Mouse (Mus musculus): ENCODE results near the gene Dnajb11. TPM values are rescaled to one million over a fixed set of nuclear protein-coding genes. Genes with fewer than 3 reads are reported as not detected.

The Dnajb11 gene
- polyA plus RNA-seq (2015; fragmentation: Nextera tagmentation; extraction: Ambion mirVana): 119 and 122 TPM in 2 replicates

- Histone ChIP-seq H3K4me3 (ENCODE audit: low read depth, low read length) (peak within 1 kb of the TSS; percentile 81), H3K4me1 (replicated peaks; ENCODE audit: control insufficient read depth, insufficient read depth, low read length) (0 out of 2 replicates have a peak, but pooled peaks cover 3% of the 10 kb centered on the region), H3K36me3 (ENCODE audit: control insufficient read depth, insufficient read depth) (peaks cover 2% of the 10 kb centered on the region; the same call in 1 of the 2 replicates), H3K9ac (ENCODE audit: low read depth, low read length) (peak within 1 kb of the TSS; percentile 88), H3K9me3 (ENCODE audit: control insufficient read depth) (no peaks in the 10 kb centered on the region), H3K27me3 (replicated peaks; ENCODE audit: control insufficient read depth, insufficient read depth, low read length) (no peaks in the 10 kb centered on the region), H3K27ac (ENCODE audit: low read depth, low read length) (peak within 1 kb of the TSS; percentile 91), H3K4me2 (replicated peaks; ENCODE audit: low read depth) (peak within 1 kb of the TSS; percentile 91)
- TF ChIP-seq CTCF (IDR thresholded peaks at IDR 0.05; ENCODE audit: low read depth): no peak
- ATAC-seq: peak; percentile 99
- under 1% methylated on average over 61 of the region's 62 CpGs for WGBS
Measured at GRCm38 (mm10) chr16:22857431-22858113, at the start of gene Dnajb11, which contains the start of gene Tbccd1. Gene Dnajb11, plus strand, starts transcription at chr16:22857845. Gene Tbccd1, minus strand, starts transcription at chr16:22857669.

DNA sequence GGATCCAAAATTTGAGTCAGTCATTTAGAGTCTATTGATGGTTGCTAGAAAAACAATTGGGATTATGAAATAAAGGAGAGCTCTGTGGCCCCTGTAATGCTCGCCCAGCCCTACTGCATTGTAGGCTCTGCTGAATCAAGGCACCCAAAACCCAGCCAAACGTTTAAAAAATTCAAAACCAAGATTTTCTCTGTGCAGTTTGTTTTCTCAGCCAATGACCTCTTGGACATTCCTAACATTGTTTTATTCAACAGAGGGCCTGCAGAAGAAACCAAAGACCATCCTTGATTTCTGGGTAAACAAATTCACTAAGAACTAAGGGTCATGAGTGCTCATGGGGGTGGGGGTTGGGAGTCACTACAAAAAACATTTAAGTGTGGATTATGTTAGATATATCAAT lies 46.2 kb upstream of the Dnajb11 start, which contains the start of gene Crygs:
TSS of gene Crygs (minus strand) at position 101 of the 400 bp plus-strand sequence.
- no peak within 1 kb of the TSS for H3K4me2 ChIP-seq (replicated peaks; ENCODE audit: low read depth)
- ATAC-seq: no peak
- no peak within 1 kb of the TSS for H3K4me3 ChIP-seq (ENCODE audit: low read depth, low read length)
- no peaks in the 10 kb centered on the region for H3K4me1 ChIP-seq (replicated peaks; ENCODE audit: control insufficient read depth, insufficient read depth, low read length)
- H3K27ac ChIP-seq (ENCODE audit: low read depth, low read length): no peak within 1 kb of the TSS
- H3K27me3 ChIP-seq (replicated peaks; ENCODE audit: control insufficient read depth, insufficient read depth, low read length): no peaks in the 10 kb centered on the region
- no peak within 1 kb of the TSS for H3K9ac ChIP-seq (ENCODE audit: low read depth, low read length)
- 58% methylated on average over 2 of the region's 2 CpGs for WGBS
- H3K9me3 ChIP-seq (ENCODE audit: control insufficient read depth): no peaks in the 10 kb centered on the region
- no peak for TF ChIP-seq CTCF (IDR thresholded peaks at IDR 0.05; ENCODE audit: low read depth)
- peaks cover 16% of the 10 kb centered on the region for H3K36me3 ChIP-seq (ENCODE audit: control insufficient read depth, insufficient read depth)

DNA sequence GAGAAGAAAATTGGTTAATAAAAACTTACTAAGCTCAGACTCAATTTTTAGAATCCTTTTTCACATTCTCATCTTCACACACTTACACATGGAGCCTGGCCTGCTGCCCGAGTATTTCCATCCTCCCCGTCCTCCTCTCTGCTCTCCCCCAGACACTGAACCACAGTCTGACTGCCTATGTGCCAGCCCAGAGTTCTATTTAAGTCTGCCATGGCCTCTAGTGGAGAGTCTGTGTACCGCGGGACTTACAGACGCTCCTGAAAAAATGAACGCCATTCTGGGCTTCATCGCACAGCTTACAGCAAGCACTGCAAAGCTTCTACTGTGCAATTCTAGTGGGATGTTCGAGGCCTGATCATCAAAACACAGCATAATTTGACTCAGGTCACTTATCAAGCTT lies 36.9 kb upstream of the Dnajb11 start:
- H3K36me3 ChIP-seq (ENCODE audit: control insufficient read depth, insufficient read depth): peaks cover 18% of the 10 kb centered on the region
- no peaks in the 10 kb centered on the region for H3K9me3 ChIP-seq (ENCODE audit: control insufficient read depth)
- H3K27ac ChIP-seq (ENCODE audit: low read depth, low read length): no peak overlapping the region
- H3K9ac ChIP-seq (ENCODE audit: low read depth, low read length): no peak overlapping the region
- ATAC-seq: no peak
- no peak overlapping the region for H3K4me2 ChIP-seq (replicated peaks; ENCODE audit: low read depth)
- no peaks in the 10 kb centered on the region for H3K27me3 ChIP-seq (replicated peaks; ENCODE audit: control insufficient read depth, insufficient read depth, low read length)
- H3K4me1 ChIP-seq (replicated peaks; ENCODE audit: control insufficient read depth, insufficient read depth, low read length): no peaks in the 10 kb centered on the region
- WGBS: 54% methylated on average over 8 of the region's 8 CpGs
- TF ChIP-seq CTCF (IDR thresholded peaks at IDR 0.05; ENCODE audit: low read depth): peak; percentile 66
- H3K4me3 ChIP-seq (ENCODE audit: low read depth, low read length): no peak overlapping the region

- TF ChIP-seq CTCF (IDR thresholded peaks at IDR 0.05; ENCODE audit: low read depth): peak; percentile 17; the same call in 1 of the 2 replicates
- no peak overlapping the region for H3K4me3 ChIP-seq (ENCODE audit: low read depth, low read length)
- H3K36me3 ChIP-seq (ENCODE audit: control insufficient read depth, insufficient read depth): peaks cover 20% of the 10 kb centered on the region
- ATAC-seq: 0 out of 2 replicates have a peak, but pooled peaks have one; percentile 22
- no peak overlapping the region; the same call in 1 of the 2 replicates for H3K27ac ChIP-seq (ENCODE audit: low read depth, low read length)
- H3K9ac ChIP-seq (ENCODE audit: low read depth, low read length): no peak overlapping the region
- no peak overlapping the region for H3K4me2 ChIP-seq (replicated peaks; ENCODE audit: low read depth)
- WGBS: 76% methylated on average over 3 of the region's 3 CpGs
- no peaks in the 10 kb centered on the region for H3K27me3 ChIP-seq (replicated peaks; ENCODE audit: control insufficient read depth, insufficient read depth, low read length)
- no peaks in the 10 kb centered on the region for H3K9me3 ChIP-seq (ENCODE audit: control insufficient read depth)
- no peaks in the 10 kb centered on the region for H3K4me1 ChIP-seq (replicated peaks; ENCODE audit: control insufficient read depth, insufficient read depth, low read length)
Measured at GRCm38 (mm10) chr16:22832932-22833525, 24.6 kb upstream of the Dnajb11 start.

GRCm38 (mm10) chr16:22839146-22839857 lies 18.3 kb upstream of the Dnajb11 start:
- WGBS: 83% methylated on average over 3 of the region's 3 CpGs
- no peak for ATAC-seq
- H3K4me2 ChIP-seq (replicated peaks; ENCODE audit: low read depth): no peak overlapping the region
- no peak for TF ChIP-seq CTCF (IDR thresholded peaks at IDR 0.05; ENCODE audit: low read depth)
- H3K9ac ChIP-seq (ENCODE audit: low read depth, low read length): no peak overlapping the region
- H3K4me1 ChIP-seq (replicated peaks; ENCODE audit: control insufficient read depth, insufficient read depth, low read length): no peaks in the 10 kb centered on the region
- peaks cover 31% of the 10 kb centered on the region for H3K36me3 ChIP-seq (ENCODE audit: control insufficient read depth, insufficient read depth)
- H3K27ac ChIP-seq (ENCODE audit: low read depth, low read length): no peak overlapping the region
- no peaks in the 10 kb centered on the region for H3K9me3 ChIP-seq (ENCODE audit: control insufficient read depth)
- H3K27me3 ChIP-seq (replicated peaks; ENCODE audit: control insufficient read depth, insufficient read depth, low read length): no peaks in the 10 kb centered on the region
- H3K4me3 ChIP-seq (ENCODE audit: low read depth, low read length): no peak overlapping the region

GRCm38 (mm10) chr16:22842871-22843270 lies 14.8 kb upstream of the Dnajb11 start:
- WGBS: 78% methylated on average over 5 of the region's 5 CpGs
- no peak for ATAC-seq

More at GRCm38 (mm10) chr16:22842871-22843270, 14.8 kb upstream of the Dnajb11 start:
- H3K27ac ChIP-seq (ENCODE audit: low read depth, low read length): no peak overlapping the region
- H3K4me1 ChIP-seq (replicated peaks; ENCODE audit: control insufficient read depth, insufficient read depth, low read length): no peaks in the 10 kb centered on the region
- TF ChIP-seq CTCF (IDR thresholded peaks at IDR 0.05; ENCODE audit: low read depth): no peak
- H3K9ac ChIP-seq (ENCODE audit: low read depth, low read length): no peak overlapping the region
- no peak overlapping the region for H3K4me2 ChIP-seq (replicated peaks; ENCODE audit: low read depth)
- H3K36me3 ChIP-seq (ENCODE audit: control insufficient read depth, insufficient read depth): peaks cover 17% of the 10 kb centered on the region; the same call in 1 of the 2 replicates
- H3K9me3 ChIP-seq (ENCODE audit: control insufficient read depth): no peaks in the 10 kb centered on the region
- H3K27me3 ChIP-seq (replicated peaks; ENCODE audit: control insufficient read depth, insufficient read depth, low read length): no peaks in the 10 kb centered on the region
- no peak overlapping the region for H3K4me3 ChIP-seq (ENCODE audit: low read depth, low read length)

Data from intestine, postnatal 0 days (tissue).